Mouse (Mus musculus) erythroblast, adult 5-6 weeks (primary cell): ENCODE measurements around the gene Enthd1. TPM values are rescaled to one million over a fixed set of nuclear protein-coding genes. Genes with fewer than 3 reads are reported as not detected.
"Not testable (repeated sequence)": the region's sequence is repeated elsewhere in the genome, so short reads cannot be mapped to it uniquely, and the experiment has no call there.

Experiments
- ATAC-seq: replicated peaks from 2 replicates; pipeline ENCODE4 v1.8.0; 2016; ENCODE audit warnings: moderate number of reproducible peaks, mild to moderate bottlenecking, moderate TSS enrichment, inconsistent platforms; ENCODE audit not compliant: poor library complexity, low FRiP score, severe bottlenecking
- total RNA-seq, 2 experiments: library from RNA; stranded (forward) in 1 of 2; stranded (reverse) in 1 of 2; fragments of 150-400 nt in 1 of 2; fragments of 200-764, 138-1000 nt in 1 of 2; gene quantifications; 2 replicates each; pipeline versions ENCODE4 v1.2.3 to v1.2.4; 2015 to 2017; ENCODE audit warnings: low replicate concordance in 2 of 2

The Enthd1 gene
- total RNA-seq, 2 experiments from 2014 or later, result not detected

GRCm38 (mm10) chr15:80500426-80500825 lies 64.5 kb downstream of the Enthd1 start:
- no peak for ATAC-seq

- not testable (repeated sequence) for ATAC-seq
These were observed 67.2 kb downstream of the Enthd1 start for GRCm38 (mm10) chr15:80497733-80498132.

DNA sequence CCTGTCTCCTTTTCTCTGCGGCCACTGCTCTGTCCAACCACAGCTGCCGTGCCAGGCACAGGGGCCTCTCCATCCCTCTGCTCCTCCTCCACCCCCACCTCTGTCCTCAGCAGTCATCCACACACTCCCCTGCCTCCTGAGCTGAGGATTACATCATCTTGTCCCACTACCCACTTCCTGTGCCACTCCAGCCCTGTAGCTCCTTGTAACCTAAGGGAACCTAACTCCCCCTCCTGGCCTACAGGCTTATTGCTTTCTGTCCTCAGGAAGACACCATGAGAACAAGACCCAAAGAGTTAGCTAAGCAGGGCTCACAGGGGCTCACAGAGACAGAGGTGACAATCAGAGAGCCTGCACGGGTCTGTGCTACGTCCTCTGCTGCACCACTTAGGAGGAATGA lies 73.5 kb downstream of the Enthd1 start:
- ATAC-seq, result no peak

- ATAC-seq, result no peak
These were observed 74.8 kb downstream of the Enthd1 start for GRCm38 (mm10) chr15:80490151-80490550.

GRCm38 (mm10) chr15:80488658-80489057 lies 76.3 kb downstream of the Enthd1 start:
- ATAC-seq, result no peak

DNA sequence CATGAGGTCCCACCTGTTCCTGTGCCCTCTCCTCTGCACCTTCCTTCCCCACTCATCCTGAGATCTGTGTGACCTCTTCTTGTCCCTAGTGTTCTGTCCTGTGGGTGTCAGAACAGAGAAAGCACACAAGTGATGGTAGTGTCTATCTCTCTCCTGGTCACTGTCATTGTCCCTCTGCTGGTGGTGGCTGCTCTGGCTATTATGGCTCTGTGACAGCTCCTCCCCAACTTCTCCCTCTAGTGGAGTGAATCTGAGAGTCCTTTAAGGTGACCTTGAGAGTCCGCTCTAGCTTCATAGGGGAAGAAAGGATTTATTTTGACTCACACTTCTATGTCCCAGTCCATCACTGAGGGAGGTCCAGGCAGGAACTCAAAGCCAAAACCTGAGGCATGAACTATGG lies 79.4 kb downstream of the Enthd1 start:
- ATAC-seq, result no peak

GRCm38 (mm10) chr15:80483041-80483705 lies 81.8 kb downstream of the Enthd1 start:
- ATAC-seq, result no peak

DNA sequence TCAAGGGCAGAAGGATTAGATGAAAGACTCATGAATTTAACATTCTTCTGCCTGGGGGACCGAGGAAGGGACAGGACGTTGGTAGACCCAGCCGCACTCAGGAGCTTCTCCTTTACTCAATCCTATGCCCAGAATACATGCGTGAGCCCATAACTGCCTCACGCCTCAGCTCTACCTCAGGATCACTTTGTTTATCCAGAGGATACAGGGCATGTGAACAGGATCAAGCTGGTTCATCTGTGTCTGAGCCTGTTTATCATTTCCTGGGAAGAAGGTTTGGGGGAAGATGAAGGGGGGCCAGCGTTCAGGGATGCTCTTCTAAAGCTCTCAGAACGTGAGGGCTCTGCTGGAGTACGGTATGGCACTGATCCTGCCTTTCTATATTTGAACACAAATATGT lies 82.6 kb downstream of the Enthd1 start:
- ATAC-seq, result no peak

DNA sequence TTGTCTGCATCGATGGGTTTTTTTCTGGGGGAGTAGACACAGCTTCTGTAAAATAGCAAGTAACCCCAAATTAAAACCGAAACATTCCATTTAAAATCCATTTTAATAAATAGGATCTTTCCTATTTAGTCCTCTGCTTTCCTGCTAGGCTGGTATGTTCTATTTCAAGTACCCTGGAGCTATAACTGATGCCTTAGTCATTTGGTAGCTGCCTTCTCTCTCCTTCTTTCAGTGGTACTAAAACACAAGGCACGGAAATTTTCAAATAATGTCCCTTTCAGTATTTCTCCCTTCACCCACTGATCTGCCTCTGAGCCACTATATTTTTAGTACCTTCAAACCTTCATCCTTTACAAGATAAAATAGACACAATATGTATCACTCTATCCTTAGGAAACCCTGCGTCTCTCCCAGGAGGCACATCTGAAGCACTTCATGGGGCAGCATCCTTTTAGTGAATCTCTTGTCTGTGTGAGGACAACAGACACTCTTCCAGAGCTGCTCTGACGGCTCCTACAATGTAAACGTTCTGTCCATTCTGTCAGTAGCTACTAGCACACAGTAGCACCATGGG lies 90.4 kb downstream of the Enthd1 start:
- ATAC-seq, result no peak

DNA sequence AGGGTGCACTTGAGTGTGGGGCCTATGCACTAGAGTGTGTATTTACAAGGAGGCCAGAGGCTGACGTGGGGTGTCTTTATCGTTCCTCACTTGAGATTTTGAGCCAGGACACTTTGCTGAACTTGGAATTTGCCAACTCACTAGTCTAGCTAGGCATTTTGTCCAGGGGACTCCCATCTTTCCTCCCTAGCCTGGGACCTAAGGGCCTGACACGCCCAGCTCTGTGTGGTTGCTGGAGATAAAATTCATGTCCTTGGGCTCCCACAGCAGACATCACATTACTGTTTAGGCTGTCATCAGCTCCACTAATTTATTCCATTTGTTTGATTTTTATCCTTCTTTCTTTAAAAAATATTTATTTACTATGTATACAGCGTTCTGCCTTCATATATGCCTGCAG lies 97.1 kb downstream of the Enthd1 start:
- peak; percentile 56; the same call in 1 of the 2 replicates for ATAC-seq

GRCm38 (mm10) chr15:80462106-80462505 lies 102.8 kb downstream of the Enthd1 start:
- ATAC-seq, result no peak

DNA sequence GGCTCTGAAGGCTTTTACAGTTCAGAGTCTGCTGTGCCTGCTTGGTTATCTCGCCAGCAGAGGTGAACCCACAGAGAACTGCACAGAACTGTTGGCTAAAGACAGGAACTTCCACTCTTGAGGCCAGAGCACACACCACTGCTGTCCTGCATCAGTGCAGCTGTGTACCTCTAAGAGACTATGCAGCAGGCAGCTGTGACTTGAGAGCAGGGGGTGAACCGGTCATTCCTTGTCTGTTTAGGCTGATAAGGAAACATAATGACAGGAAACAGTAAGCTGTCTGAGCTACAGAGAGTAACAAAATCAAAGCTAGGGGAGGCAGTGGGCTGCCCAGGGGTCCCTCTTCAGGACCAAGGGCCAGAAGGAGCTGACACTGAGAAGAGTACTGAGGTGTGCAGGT lies 103.5 kb downstream of the Enthd1 start:
- ATAC-seq, result no peak

DNA sequence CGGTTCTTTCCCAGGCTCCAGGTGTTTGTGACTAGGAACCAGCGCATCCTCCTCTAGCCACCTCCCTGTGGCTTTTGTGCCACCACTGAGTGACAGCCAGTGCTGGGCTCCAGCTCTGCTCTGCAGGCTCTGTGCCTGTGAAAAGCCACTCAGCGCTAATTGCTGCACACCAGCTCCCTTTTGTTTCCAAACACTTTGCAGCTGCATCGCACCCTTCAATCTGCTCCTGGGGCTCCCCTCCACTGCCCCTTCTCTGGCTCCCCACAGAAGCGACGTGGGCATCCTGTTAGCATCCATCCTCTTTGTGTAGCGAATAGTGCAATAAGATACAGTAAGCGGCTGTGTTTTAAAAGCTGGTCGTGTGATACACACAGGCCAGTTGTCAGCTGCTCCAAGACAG lies 104.9 kb downstream of the Enthd1 start:
- no peak for ATAC-seq

- ATAC-seq, result no peak
These were observed 107.0 kb downstream of the Enthd1 start for GRCm38 (mm10) chr15:80457984-80458383.

- no peak for ATAC-seq
These were observed 110.5 kb downstream of the Enthd1 start for GRCm38 (mm10) chr15:80454486-80454885.

DNA sequence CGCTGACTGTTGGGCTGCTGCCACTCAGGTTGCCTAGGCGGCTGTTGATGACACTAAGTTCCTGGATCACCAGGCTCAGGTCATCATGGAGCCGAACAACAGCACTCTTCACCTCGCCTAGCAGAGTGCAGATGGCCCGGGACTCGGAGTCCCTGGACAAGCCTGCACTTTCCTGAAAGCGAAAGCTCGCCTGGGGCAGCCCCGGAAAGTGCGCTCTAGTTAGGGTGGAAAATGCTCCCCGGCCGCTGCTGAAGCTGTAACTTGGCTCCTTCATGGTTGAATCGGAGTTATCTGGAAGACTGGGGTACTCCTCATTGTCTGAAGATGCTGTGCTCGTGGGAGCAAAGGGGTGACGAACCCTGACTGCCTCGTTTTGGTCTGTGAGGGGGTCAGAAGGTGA lies 112.5 kb downstream of the Enthd1 start:
- no peak for ATAC-seq

DNA sequence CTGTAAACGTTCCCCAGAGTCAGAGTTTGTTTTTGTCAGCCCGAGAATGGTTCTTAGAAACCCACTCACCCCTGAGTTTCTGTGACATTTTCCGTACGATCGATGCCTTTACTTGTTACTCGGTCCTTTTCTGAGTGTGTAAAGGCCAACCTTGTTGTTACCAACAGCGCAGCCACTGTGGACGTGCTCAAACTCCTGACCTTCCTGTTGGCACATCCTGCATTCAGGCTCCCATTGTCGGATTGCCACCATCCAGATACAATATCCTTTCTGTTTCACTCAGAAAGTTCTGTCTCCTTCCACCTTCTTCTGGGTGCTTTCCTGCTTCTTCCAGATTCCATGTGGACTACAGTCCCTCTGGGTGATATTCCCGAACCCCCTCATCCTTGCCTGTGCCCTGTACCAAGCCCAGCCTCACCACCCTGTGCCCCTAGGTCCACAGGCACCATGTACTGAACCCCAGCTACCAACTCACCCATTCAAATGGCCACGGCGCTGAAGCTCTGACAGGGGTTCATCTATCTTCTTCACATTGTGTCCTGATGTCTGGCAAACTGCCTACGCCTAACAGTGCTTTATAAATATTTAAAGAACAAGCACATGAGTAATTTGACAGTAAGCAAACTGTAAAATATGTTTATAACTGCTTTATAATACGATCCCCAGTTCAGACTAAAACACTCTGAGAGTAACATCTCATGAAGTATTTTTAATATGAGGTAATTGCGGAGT lies 118.8 kb downstream of the Enthd1 start:
- ATAC-seq, result no peak

GRCm38 (mm10) chr15:80440195-80440594 lies 124.8 kb downstream of the Enthd1 start:
- ATAC-seq, result no peak

DNA sequence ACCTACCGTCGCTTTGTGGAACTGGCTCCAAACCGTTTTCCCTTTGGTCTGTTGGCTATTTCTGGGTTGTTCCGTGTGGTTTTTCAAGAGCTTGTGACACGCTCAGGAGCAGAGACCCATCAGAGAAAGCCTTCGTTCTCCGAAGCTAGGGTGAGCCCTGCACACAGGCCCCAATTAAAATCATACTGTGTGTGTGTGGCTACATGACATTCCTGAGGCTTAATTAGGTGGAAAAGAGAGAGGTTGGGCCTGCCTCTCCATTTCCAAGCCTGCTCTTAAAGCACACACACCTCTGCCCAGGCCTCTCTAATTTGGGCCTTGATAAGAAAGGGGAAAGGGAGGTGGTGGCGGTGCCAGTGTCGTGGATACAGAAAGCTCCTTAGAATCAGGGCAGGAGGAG lies 126.5 kb downstream of the Enthd1 start:
- no peak for ATAC-seq

DNA sequence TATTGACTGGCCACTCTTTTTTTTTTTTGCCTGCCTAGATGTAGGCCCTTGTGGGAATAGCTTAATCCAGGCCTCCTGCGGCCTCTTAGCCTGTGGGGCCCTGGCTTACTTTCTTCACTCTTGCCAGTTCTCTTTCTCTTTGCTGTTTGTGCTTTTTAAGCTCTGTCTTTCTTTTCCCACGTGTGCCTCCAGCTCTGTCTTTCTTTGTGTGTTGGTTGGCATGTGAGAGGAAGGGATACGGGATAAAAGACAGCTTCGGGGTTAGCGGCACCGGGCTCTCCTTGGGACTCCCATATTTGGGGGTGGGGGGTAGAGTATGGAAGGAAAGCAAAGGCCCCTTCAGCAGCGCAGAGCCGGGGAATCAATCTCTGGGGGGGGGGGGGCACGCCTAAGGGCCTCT lies 127.0 kb downstream of the Enthd1 start:
- ATAC-seq, result no peak

- ATAC-seq, result no peak
These were observed 128.0 kb downstream of the Enthd1 start for GRCm38 (mm10) chr15:80436961-80437360.
